Mouse (Mus musculus): ENCODE data around the gene Cpm. TPM values are rescaled to one million over a fixed set of nuclear protein-coding genes. Genes with fewer than 3 reads are reported as not detected.
A peak's percentile ranks its signal among the peaks of the same experiment; 100 is the strongest.
"Not testable (repeated sequence)": the region's sequence is repeated elsewhere in the genome, so short reads cannot be mapped to it uniquely, and the experiment has no call there.

Cpm gene
- polyA plus RNA-seq, 1 experiment from 2014 or later: 28.9 TPM

- H3K9me3 ChIP-seq (ENCODE audit: control insufficient read depth, low read length): no peaks in the 10 kb centered on the region
- H3K36me3 ChIP-seq (ENCODE audit: control insufficient read depth, insufficient read depth, low read length): peaks cover 20% of the 10 kb centered on the region; the same call in 1 of the 2 replicates
- WGBS: 80% methylated on average over 5 of the region's 5 CpGs
- no peak for ATAC-seq (ENCODE audit: low FRiP score, low TSS enrichment)
- no peak overlapping the region; the same call in 1 of the 2 replicates for H3K9ac ChIP-seq (ENCODE audit: low read depth, low read length)
- H3K4me3 ChIP-seq (ENCODE audit: low read length): peak overlapping the region; percentile 61; the same call in 1 of the 2 replicates
- peak overlapping the region; percentile 61 for H3K4me2 ChIP-seq (replicated peaks; ENCODE audit: low read depth, low read length)
- peaks cover 7% of the 10 kb centered on the region for H3K4me1 ChIP-seq (ENCODE audit: control insufficient read depth, insufficient read depth, low read length)
- no peak overlapping the region for H3K27ac ChIP-seq (ENCODE audit: low read depth, low read length)
- H3K27me3 ChIP-seq (ENCODE audit: control insufficient read depth, insufficient read depth, low read length): no peaks in the 10 kb centered on the region
These were observed 82.1 kb downstream of the Cpm start for GRCm38 (mm10) chr10:117711408-117711807.

- ATAC-seq (ENCODE audit: low FRiP score, low TSS enrichment): no peak
- no peak overlapping the region for H3K27ac ChIP-seq (ENCODE audit: low read depth, low read length)
- peaks cover 7% of the 10 kb centered on the region for H3K4me1 ChIP-seq (ENCODE audit: control insufficient read depth, insufficient read depth, low read length)
- H3K9me3 ChIP-seq (ENCODE audit: control insufficient read depth, low read length): no peaks in the 10 kb centered on the region
- no peak overlapping the region for H3K9ac ChIP-seq (ENCODE audit: low read depth, low read length)
- no peak overlapping the region for H3K4me2 ChIP-seq (replicated peaks; ENCODE audit: low read depth, low read length)
- peaks cover 12% of the 10 kb centered on the region; the same call in 1 of the 2 replicates for H3K36me3 ChIP-seq (ENCODE audit: control insufficient read depth, insufficient read depth, low read length)
- no peaks in the 10 kb centered on the region for H3K27me3 ChIP-seq (ENCODE audit: control insufficient read depth, insufficient read depth, low read length)
- WGBS: 89% methylated on average over 9 of the region's 9 CpGs
- no peak overlapping the region for H3K4me3 ChIP-seq (ENCODE audit: low read length)
These were observed 83.0 kb downstream of the Cpm start for GRCm38 (mm10) chr10:117712191-117712754.

GRCm38 (mm10) chr10:117712871-117713270, 83.6 kb downstream of the Cpm start:
- ATAC-seq (ENCODE audit: low FRiP score, low TSS enrichment): no peak
- Histone ChIP-seq H3K9ac (ENCODE audit: low read depth, low read length) (no peak overlapping the region), H3K4me2 (replicated peaks; ENCODE audit: low read depth, low read length) (no peak overlapping the region), H3K9me3 (ENCODE audit: control insufficient read depth, low read length) (no peaks in the 10 kb centered on the region), H3K4me1 (ENCODE audit: control insufficient read depth, insufficient read depth, low read length) (peaks cover 13% of the 10 kb centered on the region), H3K27ac (ENCODE audit: low read depth, low read length) (no peak overlapping the region), H3K27me3 (ENCODE audit: control insufficient read depth, insufficient read depth, low read length) (no peaks in the 10 kb centered on the region), H3K36me3 (ENCODE audit: control insufficient read depth, insufficient read depth, low read length) (peaks cover 6% of the 10 kb centered on the region; the same call in 1 of the 2 replicates), H3K4me3 (ENCODE audit: low read length) (no peak overlapping the region)
- 93% methylated on average over 9 of the region's 9 CpGs for WGBS

DNA sequence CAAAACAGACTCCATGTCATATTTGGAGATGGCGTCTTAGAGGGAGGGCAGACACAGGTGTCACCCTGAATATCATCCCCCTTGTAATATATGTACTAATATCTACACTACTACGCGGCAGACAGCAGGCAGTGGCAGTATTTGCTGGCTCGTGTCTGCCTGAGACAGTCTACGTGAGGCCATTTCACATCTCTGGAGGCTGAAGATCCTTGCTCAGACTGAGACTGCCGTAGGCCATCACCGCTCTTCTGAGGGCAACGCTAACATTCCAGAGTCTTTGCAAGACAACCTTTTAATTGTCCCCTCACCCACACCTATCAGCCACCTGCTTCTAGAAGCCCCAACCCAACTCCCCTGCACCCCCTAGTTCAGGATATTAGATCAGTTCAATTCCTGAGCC, 84.2 kb downstream of the Cpm start:
- H3K9ac ChIP-seq (ENCODE audit: low read depth, low read length): no peak overlapping the region
- H3K27ac ChIP-seq (ENCODE audit: low read depth, low read length): no peak overlapping the region
- H3K4me1 ChIP-seq (ENCODE audit: control insufficient read depth, insufficient read depth, low read length): peaks cover 17% of the 10 kb centered on the region
- H3K36me3 ChIP-seq (ENCODE audit: control insufficient read depth, insufficient read depth, low read length): peaks cover 4% of the 10 kb centered on the region; the same call in 1 of the 2 replicates
- H3K4me2 ChIP-seq (replicated peaks; ENCODE audit: low read depth, low read length): no peak overlapping the region
- H3K4me3 ChIP-seq (ENCODE audit: low read length): no peak overlapping the region
- 90% methylated on average over 8 of the region's 8 CpGs for WGBS
- no peak for ATAC-seq (ENCODE audit: low FRiP score, low TSS enrichment)
- H3K9me3 ChIP-seq (ENCODE audit: control insufficient read depth, low read length): no peaks in the 10 kb centered on the region
- H3K27me3 ChIP-seq (ENCODE audit: control insufficient read depth, insufficient read depth, low read length): no peaks in the 10 kb centered on the region

DNA sequence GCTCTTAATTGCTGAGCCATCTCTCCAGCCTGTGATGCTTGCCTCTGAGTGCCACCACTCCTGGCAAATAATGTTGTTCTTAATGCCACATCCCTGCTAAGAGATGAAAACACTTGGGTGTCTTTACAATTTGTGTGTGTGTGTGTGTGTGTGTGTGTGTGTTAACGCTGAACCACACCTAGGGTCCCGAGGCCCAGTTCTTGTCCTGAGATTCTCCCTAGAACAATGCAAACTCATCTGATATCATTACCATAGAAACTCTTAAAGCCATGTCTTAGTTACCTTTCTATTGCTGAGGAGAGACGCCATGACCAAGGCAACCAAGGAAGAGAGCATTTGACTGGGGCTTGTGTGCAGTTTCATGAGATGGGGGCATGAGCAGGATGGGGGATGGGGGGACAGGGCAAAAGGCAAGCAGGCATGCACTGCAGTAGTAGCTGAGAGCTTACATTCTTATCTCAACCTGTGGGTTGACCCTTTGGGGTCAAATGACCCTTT, 84.8 kb downstream of the Cpm start:
- Histone ChIP-seq H3K4me3 (ENCODE audit: low read length) (no peak overlapping the region), H3K36me3 (ENCODE audit: control insufficient read depth, insufficient read depth, low read length) (no peaks in the 10 kb centered on the region), H3K4me2 (replicated peaks; ENCODE audit: low read depth, low read length) (no peak overlapping the region), H3K9ac (ENCODE audit: low read depth, low read length) (no peak overlapping the region), H3K27ac (ENCODE audit: low read depth, low read length) (no peak overlapping the region), H3K9me3 (ENCODE audit: control insufficient read depth, low read length) (no peaks in the 10 kb centered on the region), H3K4me1 (ENCODE audit: control insufficient read depth, insufficient read depth, low read length) (peaks cover 13% of the 10 kb centered on the region; the same call in 1 of the 2 replicates), H3K27me3 (ENCODE audit: control insufficient read depth, insufficient read depth, low read length) (no peaks in the 10 kb centered on the region)
- no peak for ATAC-seq (ENCODE audit: low FRiP score, low TSS enrichment)
- 91% methylated on average over 3 of the region's 3 CpGs for WGBS

GRCm38 (mm10) chr10:117714928-117715500, 85.7 kb downstream of the Cpm start:
- Histone ChIP-seq H3K9ac (ENCODE audit: low read depth, low read length) (no peak overlapping the region), H3K4me3 (ENCODE audit: low read length) (no peak overlapping the region), H3K4me1 (ENCODE audit: control insufficient read depth, insufficient read depth, low read length) (peaks cover 10% of the 10 kb centered on the region; the same call in 1 of the 2 replicates), H3K27ac (ENCODE audit: low read depth, low read length) (no peak overlapping the region), H3K9me3 (ENCODE audit: control insufficient read depth, low read length) (no peaks in the 10 kb centered on the region), H3K36me3 (ENCODE audit: control insufficient read depth, insufficient read depth, low read length) (no peaks in the 10 kb centered on the region), H3K27me3 (ENCODE audit: control insufficient read depth, insufficient read depth, low read length) (no peaks in the 10 kb centered on the region), H3K4me2 (replicated peaks; ENCODE audit: low read depth, low read length) (no peak overlapping the region)
- 75% methylated on average over 4 of the region's 4 CpGs for WGBS
- ATAC-seq (ENCODE audit: low FRiP score, low TSS enrichment): no peak

DNA sequence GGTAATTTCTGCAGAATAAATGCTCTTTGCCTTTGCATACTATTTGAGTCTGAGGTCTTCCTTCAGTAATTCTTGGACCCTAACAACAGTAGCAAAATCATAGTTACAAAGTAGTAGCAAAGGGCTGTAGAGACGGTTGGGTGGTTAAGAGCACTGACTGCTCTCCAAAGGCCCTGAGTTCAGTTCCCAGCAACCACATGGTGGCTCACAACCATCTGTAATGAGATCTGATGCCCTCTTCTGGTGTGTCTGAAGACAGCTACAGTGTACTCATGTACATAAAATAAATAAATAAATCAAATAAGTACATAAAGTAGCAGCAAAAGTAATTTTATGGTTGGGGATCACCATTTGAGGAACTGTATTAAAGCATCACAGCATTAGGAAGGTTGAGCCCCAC, 86.4 kb downstream of the Cpm start:
- H3K9ac ChIP-seq (ENCODE audit: low read depth, low read length); H3K9me3 ChIP-seq (ENCODE audit: control insufficient read depth, low read length); H3K27me3 ChIP-seq (ENCODE audit: control insufficient read depth, insufficient read depth, low read length); H3K36me3 ChIP-seq (ENCODE audit: control insufficient read depth, insufficient read depth, low read length); H3K4me2 ChIP-seq (replicated peaks; ENCODE audit: low read depth, low read length); H3K27ac ChIP-seq (ENCODE audit: low read depth, low read length); H3K4me3 ChIP-seq (ENCODE audit: low read length); ATAC-seq (ENCODE audit: low FRiP score, low TSS enrichment): not testable (repeated sequence)
- 88% methylated on average over 1 of the region's 1 CpGs for WGBS
- H3K4me1 ChIP-seq (ENCODE audit: control insufficient read depth, insufficient read depth, low read length): peaks cover 10% of the 10 kb centered on the region; the same call in 1 of the 2 replicates

- H3K36me3 ChIP-seq (ENCODE audit: control insufficient read depth, insufficient read depth, low read length): no peaks in the 10 kb centered on the region
- H3K4me3 ChIP-seq (ENCODE audit: low read length): no peak overlapping the region
- ATAC-seq (ENCODE audit: low FRiP score, low TSS enrichment): no peak
- 83% methylated on average over 3 of the region's 3 CpGs for WGBS
- H3K27ac ChIP-seq (ENCODE audit: low read depth, low read length): no peak overlapping the region
- peaks cover 10% of the 10 kb centered on the region; the same call in 1 of the 2 replicates for H3K4me1 ChIP-seq (ENCODE audit: control insufficient read depth, insufficient read depth, low read length)
- no peaks in the 10 kb centered on the region for H3K9me3 ChIP-seq (ENCODE audit: control insufficient read depth, low read length)
- no peak overlapping the region for H3K4me2 ChIP-seq (replicated peaks; ENCODE audit: low read depth, low read length)
- no peak overlapping the region for H3K9ac ChIP-seq (ENCODE audit: low read depth, low read length)
- no peaks in the 10 kb centered on the region for H3K27me3 ChIP-seq (ENCODE audit: control insufficient read depth, insufficient read depth, low read length)
These were observed 87.4 kb downstream of the Cpm start for GRCm38 (mm10) chr10:117716686-117717085.

DNA sequence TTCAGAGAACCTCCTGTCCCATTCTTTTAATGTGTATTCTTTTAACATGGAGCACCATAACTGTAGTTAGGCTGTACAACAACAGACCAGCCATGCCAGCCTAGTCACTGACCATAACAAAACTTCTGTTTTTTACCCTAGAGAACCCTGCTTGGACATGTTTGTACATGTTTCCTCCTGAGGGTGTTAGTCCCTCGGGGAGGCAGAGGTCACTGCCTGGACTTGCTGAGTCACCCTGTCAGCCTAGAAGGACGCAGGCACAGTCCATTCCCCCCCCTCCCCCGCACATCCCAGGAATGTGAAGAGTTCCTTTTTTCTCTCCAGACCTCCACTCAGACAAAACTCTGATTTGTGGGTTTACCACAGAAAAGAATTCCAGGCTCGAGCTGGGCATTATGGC, 88.3 kb downstream of the Cpm start:
- no peak overlapping the region for H3K9ac ChIP-seq (ENCODE audit: low read depth, low read length)
- H3K27me3 ChIP-seq (ENCODE audit: control insufficient read depth, insufficient read depth, low read length): no peaks in the 10 kb centered on the region
- H3K4me2 ChIP-seq (replicated peaks; ENCODE audit: low read depth, low read length): no peak overlapping the region
- peak; percentile 63; the same call in 1 of the 2 replicates for ATAC-seq (ENCODE audit: low FRiP score, low TSS enrichment)
- H3K9me3 ChIP-seq (ENCODE audit: control insufficient read depth, low read length): no peaks in the 10 kb centered on the region
- 8% methylated on average over 4 of the region's 4 CpGs for WGBS
- no peak overlapping the region for H3K27ac ChIP-seq (ENCODE audit: low read depth, low read length)
- H3K36me3 ChIP-seq (ENCODE audit: control insufficient read depth, insufficient read depth, low read length): no peaks in the 10 kb centered on the region
- peaks cover 10% of the 10 kb centered on the region; the same call in 1 of the 2 replicates for H3K4me1 ChIP-seq (ENCODE audit: control insufficient read depth, insufficient read depth, low read length)
- no peak overlapping the region for H3K4me3 ChIP-seq (ENCODE audit: low read length)

Measured in kidney, embryonic 14.5 days (tissue).